Mouse (Mus musculus): ENCODE measurements around the gene Bace2. TPM values are rescaled to one million over a fixed set of nuclear protein-coding genes. Genes with fewer than 3 reads are reported as not detected.

Gene Bace2
- polyA plus RNA-seq (2016; fragmentation: Nextera tagmentation; extraction: Ambion mirVana) = 17.7 and 43.1 TPM in 2 replicates

DNA sequence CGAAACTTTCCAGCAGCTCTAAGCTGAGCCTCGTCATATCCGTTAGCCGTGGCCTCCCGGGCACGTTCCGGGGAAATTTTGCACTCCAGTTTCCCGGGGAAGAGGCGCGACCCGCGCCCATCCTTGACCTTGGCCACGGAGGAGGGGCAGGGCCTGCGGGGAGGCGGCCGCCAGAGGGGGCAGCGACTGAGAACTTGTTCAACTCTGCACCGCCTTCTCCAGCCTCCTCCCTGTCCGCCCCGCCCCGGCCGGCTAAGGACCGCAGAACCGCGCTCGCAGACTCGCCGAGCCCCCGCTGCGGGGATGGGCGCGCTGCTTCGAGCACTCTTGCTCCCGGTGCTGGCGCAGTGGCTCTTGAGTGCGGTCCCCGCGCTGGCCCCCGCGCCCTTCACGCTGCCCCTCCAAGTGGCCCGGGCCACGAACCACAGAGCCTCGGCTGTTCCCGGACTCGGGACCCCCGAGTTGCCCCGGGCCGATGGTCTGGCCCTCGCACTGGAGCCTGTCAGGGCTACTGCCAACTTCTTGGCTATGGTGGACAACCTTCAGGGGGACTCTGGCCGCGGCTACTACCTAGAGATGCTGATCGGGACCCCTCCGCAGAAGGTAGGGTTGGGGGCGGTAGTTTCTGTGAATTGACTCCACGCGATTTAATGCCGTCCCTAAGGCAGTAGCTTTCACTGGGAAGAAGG, at the start of gene Bace2:
Gene Bace2 (plus strand): TSS at position 244 of the 689 bp plus-strand sequence.
- Histone ChIP-seq H3K27me3 (ENCODE audit: insufficient read depth, poor library complexity, severe bottlenecking) (peaks cover 44% of the 10 kb centered on the region), H3K4me3 (peak within 1 kb of the TSS; percentile 76), H3K27ac (peak within 1 kb of the TSS; percentile 59), H3K4me1 (0 out of 2 replicates have a peak, but pooled peaks cover 7% of the 10 kb centered on the region), H3K9me3 (no peaks in the 10 kb centered on the region), H3K36me3 (no peaks in the 10 kb centered on the region)
- WGBS = under 1% methylated on average over 58 of the region's 58 CpGs
- peak; percentile 87 for DNase-seq (ENCODE audit: low spot score)

DNA sequence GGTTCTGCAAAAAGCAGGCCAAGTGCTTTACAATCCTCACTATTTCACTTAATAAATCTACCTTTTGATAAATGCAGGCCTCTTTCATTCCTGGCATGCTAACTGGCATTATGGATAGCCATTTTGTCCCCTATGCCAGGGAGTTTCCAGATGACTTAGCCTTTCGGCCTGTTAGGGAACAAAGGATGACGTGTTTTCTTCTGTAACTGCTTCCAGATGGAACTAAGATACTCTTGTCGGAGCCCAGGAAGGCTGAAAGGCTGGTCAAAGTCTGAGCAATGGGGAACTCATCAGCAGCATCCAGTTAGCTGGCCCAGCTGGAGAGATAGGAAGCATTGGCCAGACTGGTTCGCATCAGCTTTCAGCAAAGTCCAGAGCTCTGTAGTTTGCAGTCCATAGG, 48.9 kb upstream of the Bace2 start:
- H3K4me1 ChIP-seq = peaks cover 6% of the 10 kb centered on the region; the same call in 1 of the 2 replicates
- no peaks in the 10 kb centered on the region for H3K36me3 ChIP-seq
- 58% methylated on average over 4 of the region's 4 CpGs for WGBS
- H3K27ac ChIP-seq = no peak overlapping the region
- DNase-seq (ENCODE audit: low spot score) = no peak
- H3K27me3 ChIP-seq (ENCODE audit: insufficient read depth, poor library complexity, severe bottlenecking) = no peaks in the 10 kb centered on the region
- H3K4me3 ChIP-seq = no peak overlapping the region
- no peaks in the 10 kb centered on the region for H3K9me3 ChIP-seq

- 68% methylated on average over 4 of the region's 4 CpGs for WGBS
- Histone ChIP-seq H3K27ac (peak overlapping the region; percentile 7; the same call in 1 of the 2 replicates), H3K4me1 (peaks cover 13% of the 10 kb centered on the region; the same call in 1 of the 2 replicates), H3K4me3 (no peak overlapping the region), H3K27me3 (ENCODE audit: insufficient read depth, poor library complexity, severe bottlenecking) (no peaks in the 10 kb centered on the region), H3K9me3 (no peaks in the 10 kb centered on the region), H3K36me3 (no peaks in the 10 kb centered on the region)
- no peak for DNase-seq (ENCODE audit: low spot score)
These were observed 46.6 kb upstream of the Bace2 start for GRCm38 (mm10) chr16:97309796-97310569.

- no peak for DNase-seq (ENCODE audit: low spot score)
- Histone ChIP-seq H3K4me1 (peaks cover 13% of the 10 kb centered on the region; the same call in 1 of the 2 replicates), H3K27me3 (ENCODE audit: insufficient read depth, poor library complexity, severe bottlenecking) (no peaks in the 10 kb centered on the region), H3K9me3 (no peaks in the 10 kb centered on the region), H3K4me3 (no peak overlapping the region), H3K36me3 (no peaks in the 10 kb centered on the region), H3K27ac (peak overlapping the region; percentile 7; the same call in 1 of the 2 replicates)
- 53% methylated on average over 1 of the region's 1 CpGs for WGBS
These were observed 46.0 kb upstream of the Bace2 start for GRCm38 (mm10) chr16:97310570-97310846.

DNA sequence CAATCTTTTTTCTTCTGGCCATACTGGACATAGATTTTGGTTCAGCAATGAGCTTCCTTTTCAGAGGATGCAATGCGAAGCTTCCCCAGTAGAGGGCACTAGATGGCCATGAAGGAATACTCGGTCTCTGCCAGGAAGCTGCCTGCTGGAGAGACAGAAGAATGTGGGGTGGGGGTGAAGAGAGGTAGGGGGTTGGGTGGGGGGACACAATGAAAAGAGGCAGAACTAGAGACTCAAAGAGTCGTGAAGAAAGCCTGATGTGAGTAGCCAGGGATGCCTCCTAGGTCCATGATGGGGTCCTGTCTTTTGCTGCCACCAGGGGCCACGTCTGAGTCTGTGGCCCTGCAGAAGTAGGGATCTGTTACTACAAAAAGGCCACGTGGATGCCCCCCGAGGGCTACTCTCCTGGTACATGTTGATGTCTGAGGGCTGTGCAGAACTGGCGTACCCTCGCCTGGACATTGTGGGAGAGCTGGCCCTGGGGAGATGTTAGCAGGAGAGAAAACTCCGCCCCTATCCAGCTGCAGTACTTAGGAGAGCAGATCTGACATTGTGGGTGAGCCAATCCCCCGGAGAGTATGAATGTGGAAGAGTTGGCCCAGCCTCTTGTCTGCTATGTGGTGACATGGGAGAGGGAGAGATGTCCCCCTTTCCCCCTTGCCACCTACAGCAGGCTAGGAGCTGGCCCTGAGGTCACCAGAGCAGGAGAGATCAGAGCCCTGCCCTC, 43.4 kb upstream of the Bace2 start:
- Histone ChIP-seq H3K4me1 (peaks cover 13% of the 10 kb centered on the region; the same call in 1 of the 2 replicates), H3K36me3 (no peaks in the 10 kb centered on the region), H3K27ac (peak overlapping the region; percentile 36; the same call in 1 of the 2 replicates), H3K27me3 (ENCODE audit: insufficient read depth, poor library complexity, severe bottlenecking) (no peaks in the 10 kb centered on the region), H3K9me3 (no peaks in the 10 kb centered on the region), H3K4me3 (no peak overlapping the region)
- peak; percentile 75 for DNase-seq (ENCODE audit: low spot score)
- 29% methylated on average over 10 of the region's 10 CpGs for WGBS

- 57% methylated on average over 3 of the region's 3 CpGs for WGBS
- Histone ChIP-seq H3K9me3 (peaks cover 4% of the 10 kb centered on the region; the same call in 1 of the 2 replicates), H3K4me3 (no peak overlapping the region)
These were observed 35.0 kb upstream of the Bace2 start for GRCm38 (mm10) chr16:97321576-97321975.

GRCm38 (mm10) chr16:97322604-97323003, 33.9 kb upstream of the Bace2 start:
- Histone ChIP-seq H3K36me3 (no peaks in the 10 kb centered on the region), H3K27ac (no peak overlapping the region), H3K27me3 (ENCODE audit: insufficient read depth, poor library complexity, severe bottlenecking) (no peaks in the 10 kb centered on the region), H3K4me1 (peaks cover 3% of the 10 kb centered on the region; the same call in 1 of the 2 replicates), H3K9me3 (peaks cover 4% of the 10 kb centered on the region; the same call in 1 of the 2 replicates), H3K4me3 (no peak overlapping the region)
- no peak for DNase-seq (ENCODE audit: low spot score)

More at GRCm38 (mm10) chr16:97321576-97321975, 35.0 kb upstream of the Bace2 start:
- DNase-seq (ENCODE audit: low spot score) = no peak
- Histone ChIP-seq H3K4me1 (peaks cover 3% of the 10 kb centered on the region; the same call in 1 of the 2 replicates), H3K27ac (no peak overlapping the region), H3K27me3 (ENCODE audit: insufficient read depth, poor library complexity, severe bottlenecking) (no peaks in the 10 kb centered on the region), H3K36me3 (no peaks in the 10 kb centered on the region)

GRCm38 (mm10) chr16:97325975-97326374, 30.6 kb upstream of the Bace2 start:
- Histone ChIP-seq H3K27ac (no peak overlapping the region), H3K4me3 (no peak overlapping the region), H3K27me3 (ENCODE audit: insufficient read depth, poor library complexity, severe bottlenecking) (no peaks in the 10 kb centered on the region; the same call in 1 of the 2 replicates), H3K4me1 (peaks cover 3% of the 10 kb centered on the region; the same call in 1 of the 2 replicates), H3K9me3 (peaks cover 4% of the 10 kb centered on the region; the same call in 1 of the 2 replicates), H3K36me3 (no peaks in the 10 kb centered on the region)
- 30% methylated on average over 8 of the region's 8 CpGs for WGBS
- DNase-seq (ENCODE audit: low spot score) = no peak

- Histone ChIP-seq H3K27ac (no peak overlapping the region), H3K4me1 (no peaks in the 10 kb centered on the region), H3K4me3 (no peak overlapping the region), H3K36me3 (no peaks in the 10 kb centered on the region), H3K9me3 (no peaks in the 10 kb centered on the region), H3K27me3 (ENCODE audit: insufficient read depth, poor library complexity, severe bottlenecking) (no peaks in the 10 kb centered on the region; the same call in 1 of the 2 replicates)
- no peak for DNase-seq (ENCODE audit: low spot score)
- 77% methylated on average over 2 of the region's 2 CpGs for WGBS
These were observed 27.9 kb upstream of the Bace2 start for GRCm38 (mm10) chr16:97328602-97329001.

GRCm38 (mm10) chr16:97353013-97353412, 3.5 kb upstream of the Bace2 start:
- no peak for DNase-seq (ENCODE audit: low spot score)
- Histone ChIP-seq H3K36me3 (no peaks in the 10 kb centered on the region), H3K27me3 (ENCODE audit: insufficient read depth, poor library complexity, severe bottlenecking) (peaks cover 24% of the 10 kb centered on the region), H3K4me3 (no peak overlapping the region), H3K9me3 (no peaks in the 10 kb centered on the region), H3K27ac (no peak overlapping the region), H3K4me1 (0 out of 2 replicates have a peak, but pooled peaks cover 6% of the 10 kb centered on the region)
- 75% methylated on average over 2 of the region's 2 CpGs for WGBS

GRCm38 (mm10) chr16:97354632-97355031, 1.9 kb upstream of the Bace2 start:
- Histone ChIP-seq H3K4me1 (0 out of 2 replicates have a peak, but pooled peaks cover 7% of the 10 kb centered on the region), H3K27me3 (ENCODE audit: insufficient read depth, poor library complexity, severe bottlenecking) (peaks cover 40% of the 10 kb centered on the region), H3K4me3 (no peak overlapping the region), H3K9me3 (no peaks in the 10 kb centered on the region), H3K36me3 (no peaks in the 10 kb centered on the region), H3K27ac (no peak overlapping the region)
- DNase-seq (ENCODE audit: low spot score) = no peak
- WGBS = 56% methylated on average over 2 of the region's 2 CpGs

DNA sequence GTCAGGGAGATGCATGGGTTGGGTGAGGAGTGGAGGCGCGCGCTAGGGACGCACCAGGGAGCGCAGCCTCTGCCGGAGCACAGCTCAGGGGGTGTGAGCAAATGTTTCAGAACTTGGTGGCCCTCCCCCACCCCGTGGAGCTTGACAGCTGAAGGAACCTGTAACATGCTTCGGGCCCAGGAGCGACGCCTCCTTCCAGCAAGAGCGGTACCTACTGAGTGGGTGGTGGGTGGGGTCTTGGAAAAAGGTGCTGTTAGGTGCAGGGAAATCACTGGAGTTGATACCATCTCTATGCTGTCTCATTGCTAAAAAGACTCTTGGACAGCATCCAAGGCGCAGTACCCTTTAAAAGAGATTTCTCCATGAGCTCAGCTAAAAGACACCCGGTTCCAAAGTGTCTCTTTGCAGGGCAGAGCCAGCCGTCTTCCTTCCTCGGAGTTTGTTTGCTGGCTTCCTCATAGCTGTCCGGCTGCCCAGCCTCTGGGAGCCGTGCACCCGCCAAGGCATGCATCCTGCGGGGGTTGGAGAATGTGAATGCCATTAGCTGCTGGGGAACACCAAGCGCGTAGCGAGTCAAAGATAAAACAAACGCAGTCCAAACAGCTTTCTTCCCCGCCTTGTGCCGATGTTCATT, 763 bp downstream of the Bace2 start:
- no peaks in the 10 kb centered on the region for H3K9me3 ChIP-seq
- H3K4me3 ChIP-seq = peak overlapping the region; percentile 76
- under 1% methylated on average over 25 of the region's 25 CpGs for WGBS
- peak; percentile 75 for DNase-seq (ENCODE audit: low spot score)
- no peaks in the 10 kb centered on the region for H3K36me3 ChIP-seq
- peaks cover 44% of the 10 kb centered on the region for H3K27me3 ChIP-seq (ENCODE audit: insufficient read depth, poor library complexity, severe bottlenecking)
- peak overlapping the region; percentile 59; the same call in 1 of the 2 replicates for H3K27ac ChIP-seq
- 0 out of 2 replicates have a peak, but pooled peaks cover 7% of the 10 kb centered on the region for H3K4me1 ChIP-seq
